Mouse (Mus musculus) erythroblast, embryonic 14.5 days (primary cell): Measurements from ENCODE around the gene Il12a.

Source experiments
- GATA1 ChIP-seq: IDR thresholded peaks from 2 replicates; pipeline ENCODE4 v1.6.1; 2012; ENCODE audit warnings: low read length, inconsistent platforms, mixed read lengths
- TAL1 ChIP-seq: IDR thresholded peaks from 3 replicates; pipeline ENCODE4 v1.6.1; 2012; ENCODE audit warnings: low read length, inconsistent platforms, mixed read lengths

- TF ChIP-seq TAL1 (no peak), GATA1 (no peak)
Observed at GRCm38 (mm10) chr3:68745033-68745432, 54.6 kb downstream of the Il12a start.
